Mouse (Mus musculus): Measurements from ENCODE around the gene Plk3. TPM values are rescaled to one million over a fixed set of nuclear protein-coding genes. Genes with fewer than 3 reads are reported as not detected.

The Plk3 gene
- polyA plus RNA-seq, 1 experiment from 2014 or later, result 4.1 TPM

GRCm38 (mm10) chr4:117150212-117150733 lies 16.5 kb upstream of the Plk3 start:
- Histone ChIP-seq H3K4me2 (no peak overlapping the region), H3K4me3 (no peak overlapping the region), H3K27ac (no peak overlapping the region), H3K27me3 (no peaks in the 10 kb centered on the region), H3K9ac (no peak overlapping the region), H3K9me3 (no peaks in the 10 kb centered on the region), H3K4me1 (peaks cover 19% of the 10 kb centered on the region), H3K36me3 (peaks cover 53% of the 10 kb centered on the region)
- 87% methylated on average over 6 of the region's 6 CpGs for WGBS
- no peak for ATAC-seq (ENCODE audit: borderline replicate concordance, extremely low read depth, low FRiP score, low TSS enrichment)

- Histone ChIP-seq H3K27me3 (no peaks in the 10 kb centered on the region), H3K4me2 (no peak overlapping the region), H3K9ac (no peak overlapping the region), H3K9me3 (no peaks in the 10 kb centered on the region), H3K4me1 (peaks cover 18% of the 10 kb centered on the region), H3K27ac (no peak overlapping the region), H3K36me3 (peaks cover 53% of the 10 kb centered on the region), H3K4me3 (no peak overlapping the region)
- ATAC-seq (ENCODE audit: borderline replicate concordance, extremely low read depth, low FRiP score, low TSS enrichment), result no peak
- 63% methylated on average over 6 of the region's 6 CpGs for WGBS
These were observed 15.8 kb upstream of the Plk3 start for GRCm38 (mm10) chr4:117149291-117150211.

GRCm38 (mm10) chr4:117148815-117149214 lies 15.1 kb upstream of the Plk3 start:
- H3K9ac ChIP-seq, result no peak overlapping the region
- H3K27ac ChIP-seq, result no peak overlapping the region
- no peak overlapping the region for H3K4me3 ChIP-seq
- H3K36me3 ChIP-seq, result peaks cover 47% of the 10 kb centered on the region
- 62% methylated on average over 21 of the region's 24 CpGs for WGBS
- H3K4me1 ChIP-seq, result peaks cover 11% of the 10 kb centered on the region
- H3K9me3 ChIP-seq, result no peaks in the 10 kb centered on the region
- no peaks in the 10 kb centered on the region for H3K27me3 ChIP-seq
- no peak overlapping the region for H3K4me2 ChIP-seq
- no peak for ATAC-seq (ENCODE audit: borderline replicate concordance, extremely low read depth, low FRiP score, low TSS enrichment)

- Histone ChIP-seq H3K27ac (no peak overlapping the region), H3K36me3 (peaks cover 40% of the 10 kb centered on the region), H3K4me2 (no peak overlapping the region), H3K9me3 (no peaks in the 10 kb centered on the region), H3K4me1 (peaks cover 4% of the 10 kb centered on the region), H3K27me3 (no peaks in the 10 kb centered on the region), H3K9ac (no peak overlapping the region), H3K4me3 (no peak overlapping the region)
- ATAC-seq (ENCODE audit: borderline replicate concordance, extremely low read depth, low FRiP score, low TSS enrichment), result no peak
- WGBS, result 74% methylated on average over 18 of the region's 18 CpGs
These were observed 14.4 kb upstream of the Plk3 start for GRCm38 (mm10) chr4:117148047-117148713.

GRCm38 (mm10) chr4:117146176-117146575 lies 12.4 kb upstream of the Plk3 start:
- H3K4me2 ChIP-seq, result no peak overlapping the region
- no peaks in the 10 kb centered on the region for H3K27me3 ChIP-seq
- H3K4me3 ChIP-seq, result no peak overlapping the region
- 34% methylated on average over 15 of the region's 15 CpGs for WGBS
- H3K9ac ChIP-seq, result no peak overlapping the region
- H3K4me1 ChIP-seq, result no peaks in the 10 kb centered on the region
- no peak overlapping the region for H3K27ac ChIP-seq
- peaks cover 22% of the 10 kb centered on the region for H3K36me3 ChIP-seq
- ATAC-seq (ENCODE audit: borderline replicate concordance, extremely low read depth, low FRiP score, low TSS enrichment), result no peak
- H3K9me3 ChIP-seq, result no peaks in the 10 kb centered on the region

GRCm38 (mm10) chr4:117145248-117145647 lies 11.5 kb upstream of the Plk3 start:
- no peaks in the 10 kb centered on the region for H3K4me1 ChIP-seq
- H3K9ac ChIP-seq, result no peak overlapping the region
- H3K27ac ChIP-seq, result no peak overlapping the region
- no peak overlapping the region for H3K4me3 ChIP-seq
- no peaks in the 10 kb centered on the region for H3K27me3 ChIP-seq
- H3K4me2 ChIP-seq, result no peak overlapping the region
- H3K36me3 ChIP-seq, result peaks cover 13% of the 10 kb centered on the region
- WGBS, result 91% methylated on average over 13 of the region's 13 CpGs
- no peaks in the 10 kb centered on the region for H3K9me3 ChIP-seq
- ATAC-seq (ENCODE audit: borderline replicate concordance, extremely low read depth, low FRiP score, low TSS enrichment), result no peak

GRCm38 (mm10) chr4:117143023-117143422 lies 9.3 kb upstream of the Plk3 start:
- Histone ChIP-seq H3K27me3 (no peaks in the 10 kb centered on the region), H3K9ac (no peak overlapping the region), H3K9me3 (no peaks in the 10 kb centered on the region), H3K4me1 (no peaks in the 10 kb centered on the region), H3K36me3 (no peaks in the 10 kb centered on the region), H3K4me3 (no peak overlapping the region), H3K27ac (no peak overlapping the region), H3K4me2 (no peak overlapping the region)
- no peak for ATAC-seq (ENCODE audit: borderline replicate concordance, extremely low read depth, low FRiP score, low TSS enrichment)
- WGBS, result 46% methylated on average over 7 of the region's 7 CpGs

- Histone ChIP-seq H3K4me3 (no peak overlapping the region), H3K9ac (no peak overlapping the region), H3K4me1 (no peaks in the 10 kb centered on the region), H3K36me3 (no peaks in the 10 kb centered on the region), H3K4me2 (no peak overlapping the region), H3K27ac (no peak overlapping the region), H3K9me3 (no peaks in the 10 kb centered on the region), H3K27me3 (no peaks in the 10 kb centered on the region)
- WGBS, result 32% methylated on average over 4 of the region's 4 CpGs
- ATAC-seq (ENCODE audit: borderline replicate concordance, extremely low read depth, low FRiP score, low TSS enrichment), result no peak
These were observed 6.8 kb upstream of the Plk3 start for GRCm38 (mm10) chr4:117140613-117141012.

- WGBS, result 6% methylated on average over 2 of the region's 2 CpGs
- peaks cover 2% of the 10 kb centered on the region; the same call in 1 of the 2 replicates for H3K4me1 ChIP-seq
- no peaks in the 10 kb centered on the region for H3K9me3 ChIP-seq
- H3K27ac ChIP-seq, result no peak overlapping the region
- no peaks in the 10 kb centered on the region for H3K36me3 ChIP-seq
- H3K27me3 ChIP-seq, result no peaks in the 10 kb centered on the region
- H3K4me3 ChIP-seq, result no peak overlapping the region
- no peak for ATAC-seq (ENCODE audit: borderline replicate concordance, extremely low read depth, low FRiP score, low TSS enrichment)
- H3K4me2 ChIP-seq, result no peak overlapping the region
- H3K9ac ChIP-seq, result no peak overlapping the region
These were observed 5.5 kb upstream of the Plk3 start for GRCm38 (mm10) chr4:117139217-117139612.

GRCm38 (mm10) chr4:117138295-117139216 lies 4.8 kb upstream of the Plk3 start:
- no peak overlapping the region for H3K9ac ChIP-seq
- H3K4me1 ChIP-seq, result peaks cover 4% of the 10 kb centered on the region; the same call in 1 of the 2 replicates
- H3K27ac ChIP-seq, result no peak overlapping the region
- WGBS, result 67% methylated on average over 16 of the region's 17 CpGs
- no peak overlapping the region for H3K4me2 ChIP-seq
- H3K4me3 ChIP-seq, result no peak overlapping the region
- no peak for ATAC-seq (ENCODE audit: borderline replicate concordance, extremely low read depth, low FRiP score, low TSS enrichment)
- H3K36me3 ChIP-seq, result no peaks in the 10 kb centered on the region
- H3K27me3 ChIP-seq, result no peaks in the 10 kb centered on the region
- H3K9me3 ChIP-seq, result no peaks in the 10 kb centered on the region

- Histone ChIP-seq H3K27ac (no peak overlapping the region), H3K9ac (no peak overlapping the region), H3K36me3 (no peaks in the 10 kb centered on the region), H3K4me3 (no peak overlapping the region), H3K4me2 (no peak overlapping the region), H3K4me1 (peaks cover 14% of the 10 kb centered on the region), H3K9me3 (no peaks in the 10 kb centered on the region), H3K27me3 (peaks cover 20% of the 10 kb centered on the region)
- 21% methylated on average over 8 of the region's 8 CpGs for WGBS
- no peak for ATAC-seq (ENCODE audit: borderline replicate concordance, extremely low read depth, low FRiP score, low TSS enrichment)
These were observed 2.3 kb upstream of the Plk3 start for GRCm38 (mm10) chr4:117136034-117136433.
